9 mouse cellular contexts compared by ENCODE assay signal in genomic region chr17:25433223-25433616, GRCm38 (mm10). TPM values are rescaled to one million over a fixed set of nuclear protein-coding genes. Genes with fewer than 3 reads are reported as not detected.
DNase-seq lines count a peak whose midpoint lies in the region; ATAC-seq and TF ChIP-seq lines count a peak whose summit lies in the region.
"Had no signal": no experiment of that assay in that cellular context is flagged by ENCODE, and none has a peak within 500 bp of the region (broad histone marks: within the 10 kb centered on the region; RNA-seq: fewer than 3 reads in every experiment).

No protein-coding gene starts in this region.

- no peak overlapping the region for H3K27ac ChIP-seq in thymus, adult 2 months (ENCODE audit: control insufficient read depth, insufficient read depth, low read length)

- peak; percentile 23 for DNase-seq in gastrocnemius, postnatal 10 days
- no peak for DNase-seq in gastrocnemius, postnatal 4 days (ENCODE audit: low spot score in 2 of 2)
- DNase-seq in thymus, adult 2 months = peak; percentile 5
- DNase-seq in thymus, postnatal 0 days (ENCODE audit: low spot score) = no peak
- peak; percentile 12 for DNase-seq in liver
- DNase-seq in testis, postnatal 10 days (ENCODE audit: low spot score) = peak; percentile 64
- DNase-seq in ovary, postnatal 10 days (ENCODE audit: low spot score) = no peak

- peak overlapping the region; percentile 11; the same call in 1 of the 2 replicates for H3K4me3 ChIP-seq in thymus, adult 2 months (ENCODE audit: control insufficient read depth, insufficient read depth, low read length)

- no peak for ATAC-seq in megakaryocyte-erythroid progenitor cell, adult 5-6 weeks (replicated peaks; ENCODE audit: low FRiP score, low TSS enrichment, poor library complexity, severe bottlenecking)

- no peak for TF ChIP-seq CTCF in thymus, adult 2 months (IDR thresholded peaks at IDR 0.05; ENCODE audit: borderline replicate concordance, control insufficient read depth, extremely low read depth, insufficient read depth, low read length, poor library complexity)

- H3K27me3 ChIP-seq in thymus, adult 2 months (ENCODE audit: control insufficient read depth, insufficient read depth, low read length) = peaks cover 3% of the 10 kb centered on the region; the same call in 1 of the 2 replicates

- no peaks in the 10 kb centered on the region for H3K36me3 ChIP-seq in thymus, adult 2 months (ENCODE audit: control insufficient read depth, insufficient read depth, low read length)

- no peaks in the 10 kb centered on the region; the same call in 1 of the 2 replicates for H3K4me1 ChIP-seq in thymus, adult 2 months (replicated peaks; ENCODE audit: control insufficient read depth, insufficient read depth, low read length)

- no peak for TF ChIP-seq POLR2A in thymus, adult 2 months (IDR thresholded peaks at IDR 0.05; ENCODE audit: control insufficient read depth, extremely low read depth, insufficient read depth, low read length, poor library complexity)

- WGBS in thymus, adult 2 months = 3% methylated on average over 38 of the region's 40 CpGs

RNA-seq across cellular contexts. Expression of gene Cacna1h, which starts 0.4 kb away (rescaled TPM):
- 1 to 10 TPM; 3.2 to 7.0 TPM for total RNA-seq in gastrocnemius, postnatal 10 days (2021)
- total RNA-seq in gastrocnemius, postnatal 4 days (2021) = 10 to 100 TPM; 20.2 to 22.7 TPM
- 1.5 and 4.3 TPM in 2 replicates for polyA plus RNA-seq in thymus, adult 2 months (2012; rRNA removed)
- polyA plus RNA-seq in thymus, postnatal 0 days (2015; fragmentation: Nextera tagmentation; extraction: Ambion mirVana) = 0.17 and 0.18 TPM in 2 replicates
- 0.67 and 3.8 TPM in 2 replicates for total RNA-seq in megakaryocyte-erythroid progenitor cell, adult 5-6 weeks (2014; fragmentation: Nextera tagmentation)
- total RNA-seq in megakaryocyte-erythroid progenitor cell, adult 5-6 weeks (2017) = 0.15 TPM in 1 of 2 replicates, not detected in the other

RNA-seq across cellular contexts. Expression of gene Tekt4, which starts 21.2 kb away (rescaled TPM):
- not detected for total RNA-seq in gastrocnemius, postnatal 10 days (2021)
- total RNA-seq in gastrocnemius, postnatal 4 days (2021) = not detected
- polyA plus RNA-seq in thymus, adult 2 months (2012; rRNA removed) = 0.19 and 0.42 TPM in 2 replicates
- polyA plus RNA-seq in thymus, postnatal 0 days (2015; fragmentation: Nextera tagmentation; extraction: Ambion mirVana) = 0.20 and 0.53 TPM in 2 replicates
- total RNA-seq in megakaryocyte-erythroid progenitor cell, adult 5-6 weeks (2014; fragmentation: Nextera tagmentation) = not detected in 2 replicates
- not detected in 2 replicates for total RNA-seq in megakaryocyte-erythroid progenitor cell, adult 5-6 weeks (2017)
- total RNA-seq: CH12.LX had no signal

Comparison
In these comparisons a context has a peak if more than half of its experiments do, and no peak if none do; other contexts are left out.
1. DNase-seq: peak in gastrocnemius, postnatal 10 days (single experiment), thymus, adult 2 months (single experiment), liver (single experiment) and testis, postnatal 10 days (single experiment); none in gastrocnemius, postnatal 4 days (0 of 2), thymus, postnatal 0 days (single experiment) and ovary, postnatal 10 days (single experiment).